Mouse (Mus musculus) kidney, adult 11 months (tissue): ENCODE results near the gene Umad1.

Source experiments
- DNase-seq: peaks from one replicate; pipeline ENCODE4 v3.0.0; 2022

The Umad1 gene

DNA sequence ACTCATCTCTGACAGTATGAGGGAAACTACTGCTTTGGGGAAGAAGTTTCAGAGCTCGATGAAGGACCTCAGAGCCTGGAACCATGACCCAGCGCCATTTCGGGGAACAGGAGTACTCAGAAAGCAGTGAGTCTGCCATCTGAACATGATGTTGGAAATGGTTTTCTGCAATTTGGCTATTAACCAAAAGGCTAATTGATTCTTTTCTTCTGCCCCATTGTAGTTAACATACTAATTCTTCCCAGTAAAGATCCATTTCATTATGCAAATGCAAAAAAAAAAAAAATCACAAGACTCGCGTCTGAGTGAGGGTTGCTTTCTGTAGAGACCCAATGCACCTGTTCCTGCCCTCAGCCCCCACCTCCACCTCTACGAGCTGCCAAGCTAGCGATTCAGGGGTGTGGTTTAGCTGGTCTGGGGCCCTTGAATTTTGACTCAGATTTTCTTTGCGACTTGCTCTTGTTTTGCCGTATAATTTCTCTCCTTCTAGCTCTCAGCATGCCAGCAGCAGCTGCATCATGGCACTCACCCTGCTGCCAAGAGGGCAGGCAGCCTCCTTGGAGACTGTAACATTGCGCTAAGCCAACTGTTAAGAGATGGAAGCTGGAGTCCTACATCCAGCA is 163.0 kb downstream of the Umad1 start:
- no peak for DNase-seq

DNA sequence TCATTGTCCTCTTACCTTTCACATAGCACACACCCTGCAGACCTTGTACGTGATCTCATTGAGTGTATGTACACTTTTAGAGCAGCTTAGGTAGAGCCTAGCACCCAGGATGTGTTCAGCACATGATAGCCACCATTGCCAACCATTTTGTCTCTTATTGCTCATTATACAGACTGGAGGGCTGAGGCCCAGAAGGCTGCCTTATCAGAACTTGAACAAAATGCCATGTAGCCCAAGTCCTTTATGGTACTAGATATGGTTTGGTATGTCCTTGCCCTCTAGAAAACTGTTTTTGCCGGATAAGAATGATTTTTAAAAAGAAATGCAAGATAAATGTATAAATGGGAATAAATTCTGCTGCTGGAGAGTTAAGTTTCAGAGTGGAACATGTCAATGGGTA is 164.1 kb downstream of the Umad1 start:
- no peak for DNase-seq

DNA sequence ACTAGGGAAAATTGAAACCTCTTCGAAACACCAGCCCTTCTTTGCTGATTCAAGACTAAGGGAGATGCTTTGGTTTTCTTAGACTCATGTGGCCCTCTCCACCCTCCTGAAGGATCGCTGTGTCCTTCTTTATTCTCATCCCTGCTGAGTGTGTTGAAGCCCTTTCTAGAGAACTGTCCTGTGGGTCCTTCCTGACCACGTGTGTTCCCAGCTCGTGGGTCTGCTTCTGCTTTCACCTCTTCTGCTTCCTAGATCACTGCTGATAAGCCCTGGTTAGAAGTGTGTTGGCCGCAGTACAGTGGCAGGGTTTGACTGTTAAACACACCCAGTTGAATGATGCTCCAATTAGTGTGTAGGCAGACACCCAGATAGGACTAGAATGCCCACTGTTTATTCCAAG is 168.6 kb downstream of the Umad1 start:
- DNase-seq, result no peak

DNA sequence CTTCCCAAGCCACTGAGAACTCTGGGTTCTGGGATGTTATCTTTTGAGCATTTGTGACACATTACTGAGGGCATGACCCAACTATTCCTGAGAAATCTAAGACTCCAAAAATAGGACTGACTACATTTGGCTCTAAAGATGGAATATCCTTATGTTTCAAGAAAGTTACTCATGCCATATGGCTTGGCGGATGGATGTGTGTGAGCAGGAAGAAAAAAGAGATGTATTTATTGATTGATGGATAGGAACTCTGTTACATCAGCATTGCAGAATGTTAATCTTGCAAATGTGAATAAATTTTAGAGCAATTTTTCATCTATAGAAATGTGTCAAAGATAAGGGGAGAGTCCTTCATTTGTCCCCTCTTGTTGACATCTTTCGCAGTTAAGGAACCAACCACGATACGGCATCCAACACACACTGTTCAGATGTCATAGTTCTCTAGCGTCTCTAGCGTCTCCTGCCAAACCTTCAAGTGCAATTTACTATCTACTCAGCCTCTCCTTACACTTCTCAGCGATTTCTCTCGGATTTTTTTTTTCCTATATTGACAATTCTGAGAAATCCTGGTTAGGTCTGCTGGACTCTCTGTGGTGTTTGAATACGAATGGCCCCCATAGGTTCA is 171.6 kb downstream of the Umad1 start:
- DNase-seq, result no peak

DNA sequence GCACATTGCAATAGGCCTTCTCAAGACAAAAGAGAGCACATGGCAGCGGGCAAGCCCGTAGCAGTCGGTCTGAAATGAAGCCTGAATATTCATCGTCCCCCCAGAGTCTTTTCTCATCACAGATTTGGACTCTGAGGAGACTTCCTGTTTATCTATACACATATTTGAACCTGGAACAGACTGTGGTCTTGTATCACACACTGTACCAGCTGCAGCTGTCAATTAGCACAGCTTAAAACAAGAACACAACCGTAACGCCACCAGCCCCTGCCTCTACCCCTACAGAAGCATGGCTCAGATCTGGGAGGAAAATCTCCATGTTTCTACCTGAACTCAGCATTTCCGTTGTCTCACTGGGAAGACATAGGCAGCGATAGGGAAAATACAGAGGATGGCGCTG is 174.1 kb downstream of the Umad1 start:
- DNase-seq, result no peak

DNA sequence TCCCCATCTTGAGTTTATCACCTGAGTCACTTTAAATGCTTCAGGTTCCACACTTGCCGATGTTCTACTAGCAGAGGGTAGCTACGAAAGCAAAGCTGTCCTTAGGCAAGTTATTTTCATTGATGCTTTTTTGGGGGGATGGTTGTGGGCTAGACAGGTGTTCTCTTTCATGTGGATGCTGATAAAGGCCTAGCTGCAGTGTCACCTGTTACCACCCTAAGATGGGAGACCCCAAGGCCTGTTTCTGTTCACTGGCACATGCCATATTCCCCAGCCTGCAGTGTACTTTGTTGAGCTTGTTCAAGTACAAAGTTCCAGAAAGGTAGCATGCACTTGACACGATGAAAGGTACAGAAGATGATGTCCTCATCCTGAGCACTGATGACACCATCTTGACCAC is 178.8 kb downstream of the Umad1 start:
- DNase-seq, result no peak

DNA sequence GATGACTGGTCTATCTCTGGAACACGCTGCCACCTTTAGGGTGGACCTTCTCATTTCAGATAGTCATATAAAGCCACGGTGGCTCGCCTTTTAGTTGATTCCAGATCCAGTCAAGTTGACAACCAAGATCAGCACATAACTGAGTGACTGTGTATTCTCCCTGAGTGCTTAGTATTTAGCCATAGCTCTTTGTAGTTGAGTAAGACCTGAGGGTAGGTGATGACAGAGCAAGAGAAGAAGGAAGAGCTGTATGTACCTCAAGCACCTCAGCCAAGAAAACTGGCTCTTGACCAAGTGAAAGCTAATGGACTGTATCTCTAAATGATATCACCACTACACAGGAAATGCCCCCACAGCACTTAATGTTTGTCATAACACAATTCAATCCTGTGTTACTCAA is 182.7 kb downstream of the Umad1 start:
- no peak for DNase-seq

DNA sequence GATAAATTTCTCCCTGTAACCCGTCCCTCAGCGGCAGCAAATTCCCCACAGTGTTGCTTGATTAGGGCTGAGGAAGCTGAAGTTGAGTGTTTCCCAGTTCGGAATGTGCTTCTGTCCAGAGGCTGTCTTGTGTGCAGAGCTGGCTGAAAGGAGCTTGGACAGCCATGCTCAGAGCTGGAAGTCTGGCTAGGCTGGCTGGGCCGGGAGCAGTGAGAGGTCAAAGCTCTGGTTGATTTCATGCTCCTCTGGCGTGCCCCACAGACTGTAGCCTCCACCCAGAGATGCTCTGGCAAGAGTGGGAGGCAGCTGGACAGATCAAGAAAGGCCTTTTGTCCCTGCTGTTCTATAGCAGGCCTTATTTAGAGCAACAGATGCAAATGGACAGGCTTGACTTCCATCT is 187.7 kb downstream of the Umad1 start:
- no peak for DNase-seq

DNA sequence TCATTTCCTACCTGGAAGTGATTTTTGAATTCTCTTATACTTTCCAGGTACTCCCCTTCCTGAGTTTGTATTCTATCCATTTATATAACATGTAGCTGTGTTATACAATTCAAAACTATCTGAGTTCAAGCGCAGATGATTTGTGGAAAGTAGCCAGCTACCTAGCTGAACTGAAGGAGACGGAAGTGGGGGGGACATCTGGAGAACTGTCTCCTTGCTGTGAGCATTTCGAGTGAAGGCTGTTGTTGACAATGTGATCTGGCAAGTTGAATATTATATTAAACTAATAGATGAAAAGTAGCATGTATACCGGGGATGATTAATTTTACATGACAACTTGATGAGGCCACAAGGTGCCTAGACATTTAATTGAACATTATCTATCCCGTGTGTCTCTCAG is 196.5 kb downstream of the Umad1 start:
- DNase-seq, result no peak

DNA sequence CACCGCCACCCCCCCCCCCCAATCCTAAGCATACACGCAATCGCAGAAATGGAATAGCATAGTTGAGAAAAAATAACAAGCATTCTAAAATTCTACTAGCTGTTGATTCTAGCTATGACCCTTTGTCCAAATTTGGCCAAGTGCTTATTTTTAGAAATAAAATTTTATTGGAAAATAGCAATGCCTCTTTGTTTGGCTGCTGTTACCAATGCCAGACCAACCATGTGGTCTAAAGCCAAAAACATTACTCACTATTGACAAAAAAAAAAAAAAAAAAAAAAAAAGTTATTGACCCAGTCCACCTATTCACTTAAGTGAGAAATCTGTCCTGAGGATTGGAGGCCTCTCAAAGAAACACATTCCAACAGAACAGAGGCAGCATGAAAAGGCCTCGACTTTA is 199.5 kb downstream of the Umad1 start:
- no peak for DNase-seq

DNA sequence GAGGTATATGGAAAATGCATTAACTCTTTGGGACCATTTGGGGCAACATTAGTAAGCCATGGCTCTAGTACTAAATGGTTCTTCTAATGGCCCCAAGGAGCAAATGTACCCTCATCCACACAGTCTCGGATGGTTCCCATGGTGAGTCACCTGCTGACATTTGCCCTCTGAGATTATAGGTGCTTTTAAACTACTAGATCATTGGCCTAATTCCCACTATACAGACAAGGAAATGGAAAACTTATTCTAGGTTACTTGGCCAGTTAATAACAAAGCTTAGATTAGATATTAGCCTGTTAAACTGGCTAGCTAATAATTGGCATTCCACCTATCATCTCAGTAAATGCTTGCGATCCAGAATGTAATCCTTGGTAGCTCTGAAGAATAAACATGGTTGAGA is 203.4 kb downstream of the Umad1 start:
- no peak for DNase-seq

DNA sequence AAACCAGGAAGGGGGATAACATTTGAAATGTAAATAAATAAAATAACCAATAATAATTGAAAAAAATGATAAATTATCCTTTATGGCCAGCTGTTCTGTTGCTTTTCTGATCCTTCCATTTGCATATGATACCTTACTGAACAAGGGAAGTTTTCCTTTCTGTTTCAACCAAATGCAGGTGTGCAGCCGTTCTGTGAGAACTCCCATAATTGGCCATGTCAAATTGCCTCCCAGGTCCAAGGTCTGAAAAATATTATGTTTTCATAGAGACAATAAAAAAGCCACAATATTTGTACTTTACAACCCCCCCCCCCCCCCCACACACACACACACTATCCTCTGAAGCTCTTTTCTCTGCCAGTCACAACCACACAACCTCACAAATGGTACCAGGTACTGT is 206.3 kb downstream of the Umad1 start:
- no peak for DNase-seq

DNA sequence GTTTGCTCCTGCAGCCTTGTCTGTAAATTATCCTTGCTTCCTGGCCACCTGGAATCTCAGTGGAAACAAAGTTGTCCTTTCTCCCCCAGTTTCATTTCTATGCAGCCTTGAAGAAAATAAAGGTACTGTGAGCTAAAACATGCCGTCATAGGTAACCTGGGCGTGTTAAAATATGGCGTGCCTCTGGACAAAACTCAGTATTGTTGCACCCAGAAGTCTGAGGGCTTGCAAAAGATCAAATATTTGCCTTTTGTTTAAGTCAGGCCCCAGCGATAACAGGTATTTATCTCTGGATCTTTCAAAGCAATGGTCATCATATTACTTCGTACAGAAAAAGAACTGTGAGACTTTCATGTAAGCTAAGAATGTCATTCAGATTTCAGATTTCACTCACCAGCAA is 206.9 kb downstream of the Umad1 start:
- DNase-seq, result no peak

DNA sequence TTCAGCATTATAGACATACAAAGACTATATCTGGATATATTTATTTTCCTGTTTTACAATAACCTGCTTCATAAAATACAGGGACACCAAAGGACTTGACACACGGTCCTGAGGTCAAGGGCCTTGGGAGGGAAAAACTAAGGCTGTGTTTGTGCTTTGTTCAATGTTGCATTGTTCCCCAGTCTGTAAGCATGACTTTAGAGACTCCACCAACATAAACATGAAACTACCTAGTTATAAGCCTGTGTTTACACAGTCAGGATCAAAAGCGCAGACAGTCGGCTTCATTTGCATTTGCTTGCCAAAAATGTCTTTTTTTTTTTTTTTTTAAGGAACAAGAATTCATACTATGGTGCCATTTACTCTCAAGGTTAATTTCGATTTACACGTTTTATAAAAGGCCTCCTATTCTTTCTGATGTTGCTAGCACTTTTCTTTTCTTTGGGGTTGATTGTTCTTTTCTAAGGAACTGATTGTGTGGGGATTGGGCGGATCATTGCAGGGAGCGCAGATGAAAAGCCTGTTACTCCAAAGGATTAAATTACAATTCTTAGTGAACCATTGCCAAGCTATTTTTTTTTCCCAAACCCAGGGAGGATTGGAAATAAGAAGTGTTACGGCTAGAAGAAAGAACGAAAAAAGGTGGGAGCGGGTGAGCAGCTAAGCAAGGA is 208.7 kb downstream of the Umad1 start:
- no peak for DNase-seq

DNA sequence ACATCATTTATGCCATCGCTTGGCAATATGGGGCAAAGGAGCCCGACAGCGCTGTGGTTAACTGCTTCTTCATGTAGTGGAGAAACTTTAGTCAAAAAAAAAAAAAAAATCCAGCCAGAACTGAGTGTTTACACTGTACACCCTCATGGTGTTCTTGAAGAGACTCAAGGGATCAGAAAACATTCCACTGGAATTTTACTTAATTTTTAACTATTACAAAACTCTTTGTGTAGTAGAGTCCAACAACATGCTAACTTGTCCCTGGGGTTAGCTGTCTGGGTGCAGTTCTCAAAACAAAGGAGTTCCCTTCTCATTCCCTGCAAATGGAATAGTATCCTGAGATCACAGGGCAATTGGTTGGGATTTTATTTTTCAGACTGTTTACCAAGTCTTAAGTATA is 210.8 kb downstream of the Umad1 start:
- no peak for DNase-seq

DNA sequence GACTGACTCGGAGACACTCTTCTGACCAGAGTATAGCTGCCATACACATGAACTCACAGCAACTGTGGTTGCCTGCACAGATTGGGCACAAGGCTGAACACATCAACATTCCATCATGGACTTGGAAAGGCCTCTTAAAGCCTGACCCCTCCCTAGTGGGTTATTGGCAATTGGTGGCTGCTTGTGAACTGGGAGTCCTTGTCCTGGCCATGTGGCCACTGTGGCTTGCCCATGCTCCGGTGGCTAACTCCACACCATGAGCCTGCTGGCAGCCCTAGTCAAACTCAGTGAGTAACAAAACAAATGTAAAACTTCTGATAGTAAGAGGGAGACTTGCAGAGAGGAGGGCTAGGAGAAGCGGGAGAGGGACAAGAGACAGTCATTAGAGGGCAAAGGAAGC is 213.0 kb downstream of the Umad1 start:
- DNase-seq, result no peak

DNA sequence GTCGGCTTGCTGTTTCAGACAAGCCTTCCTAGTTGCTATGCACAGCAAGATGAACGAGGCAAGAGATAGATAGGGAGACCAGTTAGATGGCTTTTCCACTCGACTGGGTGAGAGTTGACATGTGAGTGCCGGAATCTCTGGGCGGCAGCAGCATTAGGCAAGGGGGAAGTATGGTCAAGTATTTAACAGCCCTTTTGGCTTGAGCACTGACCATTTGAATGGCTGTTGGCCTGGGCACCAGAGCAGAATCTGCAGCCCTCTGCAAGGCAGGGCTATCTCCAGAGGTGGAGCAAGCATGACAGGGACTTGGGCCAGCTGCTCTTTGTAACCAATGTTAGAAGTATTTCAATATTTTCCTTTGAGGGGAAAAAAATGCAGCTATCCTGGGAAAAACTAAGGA is 213.8 kb downstream of the Umad1 start:
- DNase-seq, result no peak

DNA sequence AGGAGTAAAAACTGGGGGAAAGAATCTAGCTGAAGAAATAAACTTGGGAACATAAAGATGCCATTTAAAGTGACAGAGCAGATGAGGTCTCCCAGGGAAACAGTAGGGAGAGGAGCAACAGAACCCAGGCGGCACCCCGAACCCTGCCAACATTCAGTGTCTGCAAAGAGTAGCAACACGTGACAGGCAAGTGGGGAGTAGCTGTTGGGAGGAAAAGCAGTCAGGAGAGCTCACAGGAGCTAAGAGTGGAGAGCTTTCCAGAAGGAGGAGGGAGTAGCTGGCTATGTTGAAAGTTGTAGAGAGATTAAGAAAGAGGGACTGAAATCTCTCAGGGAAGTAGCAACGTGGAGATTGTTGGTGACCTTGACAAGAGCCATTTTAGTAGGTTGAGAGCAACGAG is 214.4 kb downstream of the Umad1 start:
- no peak for DNase-seq

DNA sequence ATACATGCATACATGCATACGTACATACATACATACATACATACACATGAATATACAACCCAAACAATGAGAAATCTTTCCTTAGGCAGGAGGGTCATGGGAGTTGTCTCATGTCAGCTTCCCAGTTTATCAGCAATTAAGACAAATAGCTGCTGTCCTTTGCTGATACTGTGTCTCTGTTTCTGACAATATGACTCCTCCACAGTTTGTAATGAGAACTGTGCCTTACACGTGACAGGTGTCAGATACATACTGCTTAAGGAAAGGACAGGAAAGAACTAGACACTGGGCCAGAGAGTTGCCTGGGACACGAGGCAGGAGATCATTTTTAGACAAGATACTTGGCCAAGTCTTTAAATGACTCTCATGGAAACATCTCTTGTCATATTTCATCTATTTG is 215.2 kb downstream of the Umad1 start:
- DNase-seq, result no peak

DNA sequence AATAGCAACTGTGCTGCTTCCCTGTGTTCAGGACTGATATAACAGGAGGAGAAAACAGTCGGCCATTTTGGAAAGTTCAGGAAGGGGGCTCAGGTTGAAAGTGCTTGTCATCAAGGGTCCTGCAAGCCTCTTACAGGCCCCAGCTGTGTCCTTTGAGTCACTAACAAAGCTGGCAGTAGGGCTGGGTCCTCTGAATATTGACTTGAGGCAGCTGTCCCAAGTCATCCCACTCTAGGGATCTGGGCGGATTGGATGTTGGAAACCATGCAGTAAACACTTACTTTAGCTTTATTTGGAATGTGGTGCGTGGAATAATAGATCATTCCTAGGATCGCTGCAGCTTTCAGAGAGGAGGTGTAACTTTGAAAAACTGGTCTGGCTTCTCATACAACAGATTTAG is 215.7 kb downstream of the Umad1 start:
- no peak for DNase-seq

DNA sequence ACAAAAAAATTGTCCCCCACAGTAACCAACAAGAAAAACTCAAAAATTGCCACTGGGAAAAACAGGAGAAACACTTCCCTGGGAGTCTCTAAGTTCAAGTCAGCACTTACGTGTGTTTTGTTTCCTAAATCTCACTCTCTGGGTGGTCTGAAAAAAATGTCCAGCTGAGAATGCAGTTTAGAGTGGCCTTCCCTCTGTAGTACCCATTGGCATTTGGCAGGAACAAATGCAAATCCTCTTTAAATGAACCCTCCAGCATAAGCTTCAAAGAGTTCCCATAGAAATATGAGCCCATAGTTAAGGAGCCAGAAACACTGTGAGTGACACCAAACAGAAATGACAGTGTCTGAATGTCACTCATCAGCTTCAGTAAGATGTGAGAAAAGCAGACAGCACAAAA is 220.1 kb downstream of the Umad1 start:
- DNase-seq, result no peak

DNA sequence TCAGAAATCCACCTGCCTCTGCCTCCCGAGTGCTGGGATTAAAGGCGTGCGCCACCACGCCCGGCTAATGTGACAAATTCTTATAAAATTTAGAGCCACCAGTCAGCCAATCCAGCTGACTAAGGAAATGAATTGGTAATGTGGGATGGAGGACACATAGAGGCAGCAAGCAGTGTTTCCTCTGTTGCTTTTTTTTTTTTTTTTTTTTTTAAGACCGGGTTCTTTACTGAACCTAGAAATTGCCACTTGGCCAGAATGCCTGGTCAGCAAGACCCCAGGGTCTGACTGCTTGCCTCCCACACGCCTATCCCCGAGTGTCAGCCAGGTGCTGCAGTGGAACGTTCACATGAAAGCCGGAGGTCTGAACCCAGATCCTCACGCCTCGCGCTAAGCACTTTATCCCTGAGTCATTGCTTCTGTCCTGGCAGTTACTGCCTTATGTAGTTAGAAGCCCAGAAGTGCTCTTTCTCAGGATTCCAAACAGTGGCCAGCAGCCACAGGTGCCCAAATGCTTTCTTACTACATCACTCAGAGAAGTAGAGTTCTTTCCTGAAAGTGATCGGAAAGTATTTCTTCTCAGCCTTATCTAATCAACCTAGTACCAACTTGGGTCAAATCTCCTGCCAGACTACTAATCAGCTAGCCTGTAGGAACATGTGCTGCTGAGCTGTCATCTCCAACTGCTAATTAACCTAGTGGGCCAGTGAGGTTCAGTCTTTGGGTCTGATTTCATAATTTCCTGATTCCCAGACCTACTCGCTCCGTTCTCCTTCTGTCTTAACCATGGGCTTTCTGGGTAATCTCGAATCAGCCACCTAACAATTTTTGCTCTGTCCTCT is 225.6 kb downstream of the Umad1 start:
- no peak for DNase-seq

DNA sequence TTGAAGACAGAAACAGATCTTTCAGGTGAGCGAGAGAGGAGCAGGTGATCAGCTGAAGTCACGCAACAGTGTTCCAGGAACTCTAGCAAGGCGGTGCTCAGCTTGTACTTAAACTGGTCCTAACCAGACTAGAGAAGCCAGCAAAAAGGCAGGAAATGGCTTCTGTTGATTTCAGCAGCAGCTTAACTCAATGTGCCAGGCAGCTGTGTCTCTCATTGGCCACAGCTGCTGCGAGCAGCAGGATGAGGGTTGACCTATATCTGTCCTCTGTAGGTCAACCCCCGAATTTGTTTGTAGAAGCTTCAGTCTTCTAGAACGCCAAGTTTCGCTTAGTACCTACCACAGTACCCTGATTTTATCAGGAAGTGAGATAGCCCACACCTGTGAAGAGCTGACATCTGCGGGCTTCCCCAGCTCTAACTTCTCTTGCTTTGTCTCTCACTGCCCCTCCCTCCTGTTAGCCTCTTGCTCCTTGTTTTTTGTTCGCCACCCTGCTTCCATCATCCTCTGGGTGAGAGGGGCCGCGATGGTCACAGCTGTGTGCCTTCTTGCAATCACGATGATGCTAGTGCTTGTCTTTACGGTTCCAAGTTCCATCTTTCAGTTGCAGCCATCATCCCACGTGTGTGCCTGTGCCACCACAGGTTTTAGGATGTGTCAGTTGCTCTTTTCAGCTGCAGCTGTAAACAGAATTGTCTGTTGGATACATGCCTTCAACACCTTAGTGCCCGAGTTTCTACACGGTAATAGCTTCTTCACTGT is 226.5 kb downstream of the Umad1 start:
- DNase-seq, result no peak
